Mouse (Mus musculus): ENCODE results near the gene Tbc1d1. TPM values are rescaled to one million over a fixed set of nuclear protein-coding genes. Genes with fewer than 3 reads are reported as not detected.

Gene Tbc1d1
- total RNA-seq, 1 experiment from 2014 or later, result 14.7 TPM

GRCm38 (mm10) chr5:64280191-64280590, 124.1 kb downstream of the Tbc1d1 start:
- DNase-seq, result no peak

- no peak for DNase-seq
These were observed 124.5 kb downstream of the Tbc1d1 start for GRCm38 (mm10) chr5:64280613-64281012.

GRCm38 (mm10) chr5:64281674-64282073, 125.6 kb downstream of the Tbc1d1 start:
- peak; percentile 54 for DNase-seq

GRCm38 (mm10) chr5:64282594-64282993, 126.5 kb downstream of the Tbc1d1 start:
- DNase-seq, result no peak

GRCm38 (mm10) chr5:64285289-64285688, 129.2 kb downstream of the Tbc1d1 start:
- no peak for DNase-seq

- no peak for DNase-seq
These were observed 129.7 kb downstream of the Tbc1d1 start for GRCm38 (mm10) chr5:64285851-64286250.

GRCm38 (mm10) chr5:64287287-64287686, 131.2 kb downstream of the Tbc1d1 start:
- DNase-seq, result no peak

GRCm38 (mm10) chr5:64288031-64288928, 132.2 kb downstream of the Tbc1d1 start:
- no peak for DNase-seq

- DNase-seq, result peak; percentile 91
These were observed 133.3 kb downstream of the Tbc1d1 start for GRCm38 (mm10) chr5:64289202-64290060.

GRCm38 (mm10) chr5:64290061-64290345, 133.9 kb downstream of the Tbc1d1 start:
- no peak for DNase-seq

- DNase-seq, result no peak
These were observed 135.6 kb downstream of the Tbc1d1 start for GRCm38 (mm10) chr5:64291657-64292056.

GRCm38 (mm10) chr5:64295621-64296020, 139.5 kb downstream of the Tbc1d1 start:
- DNase-seq, result no peak

- no peak for DNase-seq
These were observed 140.2 kb downstream of the Tbc1d1 start for GRCm38 (mm10) chr5:64296328-64296727.

- no peak for DNase-seq
These were observed 141.0 kb downstream of the Tbc1d1 start for GRCm38 (mm10) chr5:64297100-64297499.

GRCm38 (mm10) chr5:64298331-64299036, 142.4 kb downstream of the Tbc1d1 start:
- peak; percentile 61 for DNase-seq

GRCm38 (mm10) chr5:64299508-64300324, 143.6 kb downstream of the Tbc1d1 start:
- no peak for DNase-seq

GRCm38 (mm10) chr5:64301246-64301645, 145.1 kb downstream of the Tbc1d1 start:
- no peak for DNase-seq

GRCm38 (mm10) chr5:64307289-64307688, 151.2 kb downstream of the Tbc1d1 start:
- no peak for DNase-seq

GRCm38 (mm10) chr5:64312295-64312694, 156.2 kb downstream of the Tbc1d1 start:
- DNase-seq, result no peak

- no peak for DNase-seq
These were observed 157.4 kb downstream of the Tbc1d1 start for GRCm38 (mm10) chr5:64313481-64313880.

GRCm38 (mm10) chr5:64314288-64315052, 158.4 kb downstream of the Tbc1d1 start:
- no peak for DNase-seq
